In the genomic region with DNA sequence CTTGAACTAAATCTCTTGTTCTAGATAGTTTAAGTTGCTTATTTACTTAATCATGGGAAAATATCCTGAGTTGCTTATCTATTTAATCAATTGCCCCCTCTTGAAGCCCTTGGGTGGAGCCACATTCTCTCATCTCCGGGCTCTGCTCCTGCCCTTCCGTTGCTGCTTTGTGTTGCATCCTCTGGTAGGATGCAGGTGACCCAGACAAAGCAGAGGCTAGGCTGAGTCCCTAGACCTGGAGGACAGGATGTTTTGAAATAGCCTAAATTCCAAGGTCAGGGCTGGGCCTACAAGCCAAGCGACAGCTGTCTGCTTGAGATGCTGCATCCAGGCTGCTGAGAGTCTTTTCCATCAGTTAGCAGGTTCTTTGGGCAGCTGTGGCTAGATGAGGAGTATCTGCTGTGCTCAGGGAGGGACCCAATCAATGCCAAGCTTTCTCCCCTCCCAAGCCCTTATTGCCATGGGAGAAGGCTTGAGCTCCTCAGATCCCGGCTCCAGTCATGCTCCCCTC, we compare ENCODE assay signal across 13 mouse cellular contexts. TPM values are rescaled to one million over a fixed set of nuclear protein-coding genes. Genes with fewer than 3 reads are reported as not detected.
DNase-seq lines count a peak whose midpoint lies in the region; ATAC-seq and TF ChIP-seq lines count a peak whose summit lies in the region.
"Had no signal": no experiment of that assay in that cellular context is flagged by ENCODE, and none has a peak within 500 bp of the region (broad histone marks: within the 10 kb centered on the region; RNA-seq: fewer than 3 reads in every experiment).

No protein-coding gene starts in this region.

- peaks cover 18% of the 10 kb centered on the region; the same call in 1 of the 2 replicates for H3K36me3 ChIP-seq in lung, embryonic 14.5 days (ENCODE audit: insufficient read depth)
- H3K36me3 ChIP-seq in liver, postnatal 0 days (replicated peaks; ENCODE audit: insufficient read depth, low read length) = no peaks in the 10 kb centered on the region

- H3K27me3 ChIP-seq in lung, embryonic 14.5 days (ENCODE audit: insufficient read depth, low read length) = no peaks in the 10 kb centered on the region
- H3K27me3 ChIP-seq in liver, postnatal 0 days (ENCODE audit: insufficient read depth, low read length) = no peaks in the 10 kb centered on the region

- 62% methylated on average over 4 of the region's 4 CpGs for WGBS in lung, embryonic 14.5 days
- 37% methylated on average over 4 of the region's 4 CpGs for WGBS in lung, adult 2 months
- WGBS in liver, postnatal 0 days (ENCODE audit: insufficient replicate concordance) = 45% methylated on average over 4 of the region's 4 CpGs

- intact Hi-C loops in heart, postnatal 10 days (cut with DNase I) = no loop called here

- TF ChIP-seq POLR2A in lung, adult 2 months (IDR thresholded peaks at IDR 0.05; ENCODE audit: borderline replicate concordance, extremely low read depth, low read depth, low read length) = no peak
- TF ChIP-seq POLR2A in cortical plate, adult 2 months (IDR thresholded peaks at IDR 0.05; ENCODE audit: extremely low read depth, insufficient read depth, low read length) = no peak

- H3K9me3 ChIP-seq in lung, embryonic 14.5 days (ENCODE audit: low read depth, low read length) = no peaks in the 10 kb centered on the region
- no peaks in the 10 kb centered on the region for H3K9me3 ChIP-seq in liver, postnatal 0 days (ENCODE audit: low read length)

- peak; percentile 93 for DNase-seq in heart, adult 11 months
- DNase-seq in heart, postnatal 10 days = no peak
- DNase-seq in lung, embryonic 14.5 days = peak; percentile 50
- DNase-seq in lung, adult 2 months = no peak
- DNase-seq in liver, postnatal 0 days = no peak
- no peak for DNase-seq in thymus, postnatal 14 days
- DNase-seq: thymus, postnatal 4 days had no signal

- TF ChIP-seq CTCF in lung, embryonic 14.5 days (IDR thresholded peaks at IDR 0.05; ENCODE audit: low read depth) = no peak
- TF ChIP-seq CTCF in lung, adult 2 months (IDR thresholded peaks at IDR 0.05; ENCODE audit: insufficient read depth, low read length) = no peak
- TF ChIP-seq CTCF in cortical plate, adult 2 months (IDR thresholded peaks at IDR 0.05; ENCODE audit: extremely low read depth, insufficient read depth, low read length) = no peak
- no peak for TF ChIP-seq CTCF in liver, postnatal 0 days (IDR thresholded peaks at IDR 0.05; ENCODE audit: low read depth)

- H3K4me1 ChIP-seq in lung, embryonic 14.5 days (ENCODE audit: insufficient read depth) = 0 out of 2 replicates have a peak, but pooled peaks cover 3% of the 10 kb centered on the region
- peaks cover 6% of the 10 kb centered on the region for H3K4me1 ChIP-seq in lung, adult 2 months (ENCODE audit: control insufficient read depth, insufficient read depth, low read length)
- H3K4me1 ChIP-seq in cortical plate, adult 2 months (ENCODE audit: control insufficient read depth, insufficient read depth, low read length) = peaks cover 19% of the 10 kb centered on the region
- peaks cover 3% of the 10 kb centered on the region; the same call in 1 of the 2 replicates for H3K4me1 ChIP-seq in liver, postnatal 0 days (ENCODE audit: insufficient read depth)

- no peak overlapping the region for H3K4me2 ChIP-seq in lung, embryonic 14.5 days
- H3K4me2 ChIP-seq in liver, postnatal 0 days (ENCODE audit: low read depth, low read length) = no peak overlapping the region

- peak overlapping the region; percentile 72; the same call in 1 of the 2 replicates for H3K27ac ChIP-seq in lung, embryonic 14.5 days (ENCODE audit: low read depth)
- peak overlapping the region; percentile 51 for H3K27ac ChIP-seq in cortical plate, adult 2 months (ENCODE audit: insufficient read depth, low read length)
- 0 out of 2 replicates have a peak overlapping the region, but pooled peaks have one; percentile 40 for H3K27ac ChIP-seq in liver, postnatal 0 days (ENCODE audit: low read depth)
- H3K27ac ChIP-seq: macrophage had no signal

- ATAC-seq in lung, embryonic 14.5 days (ENCODE audit: insufficient read depth) = peak; percentile 24; the same call in 1 of the 2 replicates
- ATAC-seq in liver, postnatal 0 days = peak; percentile 8; the same call in 1 of the 2 replicates
- ATAC-seq in cerebellum, adult (ENCODE audit: insufficient number of reproducible peaks, low FRiP score, low TSS enrichment) = no peak

- H3K9ac ChIP-seq in lung, embryonic 14.5 days = no peak overlapping the region
- no peak overlapping the region for H3K9ac ChIP-seq in liver, postnatal 0 days (replicated peaks)

- no peak for TF ChIP-seq EP300 in liver, postnatal 0 days (IDR thresholded peaks at IDR 0.05; ENCODE audit: low read depth)

- H3K4me3 ChIP-seq in lung, embryonic 14.5 days (ENCODE audit: low read depth, low read length) = no peak overlapping the region
- H3K4me3 ChIP-seq in lung, adult 2 months (replicated peaks; ENCODE audit: extremely low read depth, low read depth, low read length) = no peak overlapping the region
- no peak overlapping the region for H3K4me3 ChIP-seq in cortical plate, adult 2 months (ENCODE audit: insufficient read depth, low read length)
- no peak overlapping the region for H3K4me3 ChIP-seq in liver, postnatal 0 days (ENCODE audit: low read depth, low read length)

RNA-seq across cellular contexts. Expression of gene Vash1, which starts 9.0 kb away (rescaled TPM):
- total RNA-seq in heart, postnatal 10 days (2021) = 10 to 100 TPM; 50.7 to 55.2 TPM
- 12.7 and 14.2 TPM in 2 replicates for polyA plus RNA-seq in lung, embryonic 14.5 days (2014; fragmentation: Nextera tagmentation; extraction: Ambion mirVana)
- polyA plus RNA-seq in lung, adult 2 months (2012; rRNA removed) = 15.2 and 15.4 TPM in 2 replicates
- polyA plus RNA-seq in cortical plate, adult 2 months (2012; rRNA removed) = 14.7 and 15.8 TPM in 2 replicates
- 1.3 and 1.4 TPM in 2 replicates for polyA plus RNA-seq in liver, postnatal 0 days (2015; fragmentation: Nextera tagmentation; extraction: Ambion mirVana)
- polyA plus RNA-seq: CD4-positive, CD25-positive, alpha-beta regulatory T cell, adult 4 months; macrophage had no signal

RNA-seq across cellular contexts. Expression of gene Angel1, which starts 38.8 kb away (rescaled TPM):
- total RNA-seq in heart, postnatal 10 days (2021) = 1 to 10 TPM; 4.8 to 5.6 TPM
- polyA plus RNA-seq in lung, embryonic 14.5 days (2014; fragmentation: Nextera tagmentation; extraction: Ambion mirVana) = 14.3 and 15.1 TPM in 2 replicates
- polyA plus RNA-seq in lung, adult 2 months (2012; rRNA removed) = 5.7 and 7.3 TPM in 2 replicates
- 10.3 and 10.5 TPM in 2 replicates for polyA plus RNA-seq in cortical plate, adult 2 months (2012; rRNA removed)
- 0.80 and 0.99 TPM in 2 replicates for polyA plus RNA-seq in liver, postnatal 0 days (2015; fragmentation: Nextera tagmentation; extraction: Ambion mirVana)

RNA-seq across cellular contexts. Expression of gene Lrrc74a, which starts 46.7 kb away (rescaled TPM):
- not detected for total RNA-seq in heart, postnatal 10 days (2021)
- polyA plus RNA-seq in lung, embryonic 14.5 days (2014; fragmentation: Nextera tagmentation; extraction: Ambion mirVana) = not detected in 2 replicates
- polyA plus RNA-seq in lung, adult 2 months (2012; rRNA removed) = not detected in 2 replicates
- not detected in 2 replicates for polyA plus RNA-seq in cortical plate, adult 2 months (2012; rRNA removed)
- not detected in 2 replicates for polyA plus RNA-seq in liver, postnatal 0 days (2015; fragmentation: Nextera tagmentation; extraction: Ambion mirVana)
- total RNA-seq: layer of hippocampus, postnatal 10 days had no signal
- polyA plus RNA-seq: CD4-positive, CD25-positive, alpha-beta regulatory T cell, adult 4 months; macrophage; neural tube, embryonic 11.5 days had no signal

Comparison
In these comparisons a context has a peak if more than half of its experiments do, and no peak if none do; other contexts are left out.
1. DNase-seq: peak in heart, adult 11 months (single experiment) and lung, embryonic 14.5 days (single experiment); none in heart, postnatal 10 days (0 of 2), lung, adult 2 months (single experiment), liver, postnatal 0 days (single experiment) and thymus, postnatal 14 days (single experiment).
2. Peak in every context shown above with its lines, with median percentiles within 50 percentile points of each other: H3K27ac ChIP-seq.